Mouse (Mus musculus): ENCODE data around the gene Slc25a3. TPM values are rescaled to one million over a fixed set of nuclear protein-coding genes. Genes with fewer than 3 reads are reported as not detected.

Gene Slc25a3
- total and polyA plus RNA-seq, 3 experiments, result 368 to 868 (median 497) TPM

DNA sequence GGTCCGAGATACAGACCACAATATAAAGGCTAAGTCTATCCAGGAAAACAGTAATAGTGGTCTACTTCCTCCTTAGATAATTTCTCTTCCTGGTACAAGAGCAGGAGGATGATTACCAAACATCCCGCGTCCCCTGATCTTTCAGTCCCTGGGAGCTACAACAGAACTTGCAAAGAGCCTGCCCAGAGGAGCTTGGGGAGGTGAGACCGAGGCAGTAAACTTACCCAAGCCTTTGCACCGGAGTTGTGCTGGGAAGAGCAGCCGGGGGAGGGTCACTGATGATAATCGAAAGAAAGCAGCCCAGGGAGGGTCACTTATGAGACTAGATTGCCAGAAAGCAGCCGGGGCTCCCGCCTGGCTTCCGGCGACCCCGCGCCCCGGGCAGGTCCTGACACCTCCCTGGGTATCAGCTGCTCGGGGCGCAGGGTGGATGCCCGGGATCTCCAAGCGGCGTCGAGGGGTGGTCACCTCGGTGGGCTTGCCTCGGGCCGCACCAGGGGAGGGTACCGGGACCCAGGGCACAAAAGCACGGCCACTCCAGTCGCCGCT, 41.8 kb downstream of the Slc25a3 start:
- TF ChIP-seq POLR2AphosphoS5 (IDR thresholded peaks at IDR 0.05; ENCODE audit: borderline replicate concordance, low read depth, low read length) (no peak), E2F4 (IDR thresholded peaks at IDR 0.05; ENCODE audit: borderline replicate concordance, low read depth, low read length) (no peak), TAL1 (IDR thresholded peaks at IDR 0.05; ENCODE audit: low read length) (no peak), MEF2A (IDR thresholded peaks at IDR 0.05; ENCODE audit: extremely low read depth, insufficient replicate concordance, low read depth, low read length, poor library complexity, severe bottlenecking) (no peak), RAD21 (IDR thresholded peaks at IDR 0.05; ENCODE audit: low read depth, low read length) (no peak; the same call in 1 of the 2 replicates), JUND (IDR thresholded peaks at IDR 0.05; ENCODE audit: low read depth, low read length) (no peak), HCFC1 (IDR thresholded peaks at IDR 0.05; ENCODE audit: low read depth, low read length) (0 out of 2 replicates have a peak, but pooled peaks have one; percentile 52), SIN3A (IDR thresholded peaks at IDR 0.05; ENCODE audit: low read length) (peak; percentile 53), TBP (IDR thresholded peaks at IDR 0.05; ENCODE audit: low read depth, low read length) (peak; percentile 75), ZKSCAN1 (IDR thresholded peaks at IDR 0.05; ENCODE audit: low read depth, low read length) (no peak), USF1 (IDR thresholded peaks at IDR 0.05; ENCODE audit: low read depth, low read length) (no peak), MYC (IDR thresholded peaks at IDR 0.05; ENCODE audit: low read depth, low read length) (0 out of 2 replicates have a peak, but pooled peaks have one; percentile 46), UBTF (IDR thresholded peaks at IDR 0.05; ENCODE audit: borderline replicate concordance, insufficient read depth, low read depth, low read length) (0 out of 2 replicates have a peak, but pooled peaks have one; percentile 49), NRF1 (IDR thresholded peaks at IDR 0.05; ENCODE audit: insufficient read depth, low read depth, low read length, poor library complexity, severe bottlenecking) (no peak), ETS1 (IDR thresholded peaks at IDR 0.05; ENCODE audit: low read depth, low read length) (0 out of 2 replicates have a peak, but pooled peaks have one; percentile 45), ELF1 (IDR thresholded peaks at IDR 0.05; ENCODE audit: low read depth, low read length) (peak; percentile 78), ZMIZ1 (IDR thresholded peaks at IDR 0.05; ENCODE audit: low read depth, low read length) (peak; percentile 43; the same call in 1 of the 2 replicates), MXI1 (IDR thresholded peaks at IDR 0.05; ENCODE audit: low read depth, low read length) (peak; percentile 57; the same call in 1 of the 2 replicates), POLR2A (IDR thresholded peaks at IDR 0.05; ENCODE audit: control insufficient read depth in 1 of 2, insufficient read depth in 1 of 2, low read depth in 1 of 2, low read length in 2 of 2, poor library complexity in 1 of 2) (peak in 1 of 2 experiments; percentile 47; a peak in 1 of 4 replicates), MAFK (IDR thresholded peaks at IDR 0.05; ENCODE audit: borderline replicate concordance, low read depth, low read length) (no peak), GATA1 (IDR thresholded peaks at IDR 0.05; ENCODE audit: low read depth, low read length) (peak; percentile 36; the same call in 1 of the 2 replicates), ZC3H11A (IDR thresholded peaks at IDR 0.05; ENCODE audit: low read depth, low read length) (no peak), POLR2AphosphoS2 (IDR thresholded peaks at IDR 0.05; ENCODE audit: low read length) (no peak), EP300 (IDR thresholded peaks at IDR 0.05; ENCODE audit: low read depth in 1 of 2, low read length in 2 of 2) (peak; percentile 18 to 37; a peak in 1 of 4 replicates)
- Histone ChIP-seq H3K9ac (ENCODE audit: control insufficient read depth, low read depth, low read length, poor library complexity, severe bottlenecking) (peak overlapping the region; percentile 78), H3K36me3 (ENCODE audit: control insufficient read depth in 1 of 2, insufficient read depth in 2 of 2, low read length in 2 of 2) (peaks cover 1 to 3% of the 10 kb centered on the region in 2 experiments; a peak in 3 of 4 replicates), H3K27ac (ENCODE audit: control insufficient read depth, low read depth, low read length) (peak overlapping the region; percentile 74), H3K9me3 (replicated peaks; ENCODE audit: insufficient read depth, low read length) (no peaks in the 10 kb centered on the region), H3K27me3 (ENCODE audit: control insufficient read depth in 1 of 2, insufficient read depth in 2 of 2, low read length in 2 of 2) (no peaks in the 10 kb centered on the region), H3K79me2 (ENCODE audit: control insufficient read depth, insufficient read depth, low read length, poor library complexity) (peaks cover 4% of the 10 kb centered on the region), H3K4me1 (ENCODE audit: control insufficient read depth in 1 of 2, insufficient read depth in 2 of 2, low read length in 2 of 2) (peaks cover 3 to 4% of the 10 kb centered on the region in 2 experiments; a peak in 1 of 4 replicates), H3K4me3 (ENCODE audit: control insufficient read depth in 1 of 2, insufficient read depth in 1 of 2, low read depth in 2 of 2, low read length in 2 of 2) (peak overlapping the region; percentile 77 to 99)
- DNase-seq (ENCODE audit: low read depth, low spot score), result peak; percentile 84

Measured in MEL (cell line).